Mouse (Mus musculus) neural tube, embryonic 10.5 days (tissue): ENCODE results near the gene 1700029I15Rik.

Experiments
- DNase-seq: peaks from one replicate; pipeline ENCODE4 v3.0.0-alpha.2; 2017; ENCODE audit warnings: low spot score; ENCODE audit errors: extremely low spot score

Gene 1700029I15Rik

DNA sequence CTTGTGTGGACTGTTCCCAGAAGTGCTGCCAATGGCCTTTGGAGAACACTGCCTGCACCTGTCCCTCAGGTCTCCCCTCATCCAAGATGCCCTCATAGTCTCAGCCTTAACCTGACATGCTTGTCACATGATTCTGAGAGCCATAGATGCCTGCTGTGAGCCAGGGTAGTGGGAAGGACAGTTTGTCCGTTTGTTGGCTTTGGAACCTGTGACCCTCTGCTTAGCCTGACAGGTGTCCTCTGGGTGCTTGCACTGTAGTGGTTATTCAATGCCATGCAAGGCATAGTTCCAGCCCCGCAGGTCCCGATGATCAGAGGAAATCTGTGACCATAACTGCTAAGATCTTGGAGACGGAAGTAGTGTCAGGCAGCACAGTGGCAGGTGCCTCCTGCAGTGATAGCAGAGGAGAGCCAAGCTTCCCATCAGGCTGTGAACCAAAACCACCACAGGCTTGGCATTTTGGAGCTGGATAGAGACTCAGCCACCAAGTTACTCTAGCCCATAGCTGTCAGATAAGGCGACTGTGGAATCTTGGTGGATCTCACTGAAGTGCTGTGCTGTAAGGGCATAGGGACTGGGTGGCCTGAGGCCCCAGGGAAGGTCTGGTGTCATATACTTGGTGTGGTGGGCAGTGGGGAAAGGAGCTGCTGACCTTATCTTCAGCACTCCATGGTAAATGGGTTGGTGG lies at the start of gene 1700029I15Rik:
Gene 1700029I15Rik (plus strand): TSS at position 638 of the 688 bp plus-strand sequence.
- no peak for DNase-seq

DNA sequence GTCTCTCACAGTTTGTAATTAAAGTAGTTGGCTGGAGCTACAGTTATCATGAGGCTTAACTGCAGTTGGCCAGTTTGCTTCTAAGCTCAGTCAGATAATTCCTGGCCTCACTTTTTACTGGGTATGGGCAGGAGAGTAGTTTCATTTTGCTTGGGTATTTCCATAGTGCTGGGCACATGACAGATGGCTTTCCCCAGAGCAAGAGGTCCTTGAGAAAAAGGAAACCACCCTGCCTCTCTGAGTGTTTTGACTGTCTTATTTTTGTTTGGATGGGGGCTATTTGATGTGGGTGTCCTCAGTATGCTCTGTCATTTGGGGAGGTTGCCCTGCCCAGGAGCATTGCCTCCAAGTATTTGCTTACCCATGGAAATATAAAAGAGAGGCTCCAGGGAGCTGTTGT lies 39.9 kb upstream of the 1700029I15Rik start:
- DNase-seq: no peak

DNA sequence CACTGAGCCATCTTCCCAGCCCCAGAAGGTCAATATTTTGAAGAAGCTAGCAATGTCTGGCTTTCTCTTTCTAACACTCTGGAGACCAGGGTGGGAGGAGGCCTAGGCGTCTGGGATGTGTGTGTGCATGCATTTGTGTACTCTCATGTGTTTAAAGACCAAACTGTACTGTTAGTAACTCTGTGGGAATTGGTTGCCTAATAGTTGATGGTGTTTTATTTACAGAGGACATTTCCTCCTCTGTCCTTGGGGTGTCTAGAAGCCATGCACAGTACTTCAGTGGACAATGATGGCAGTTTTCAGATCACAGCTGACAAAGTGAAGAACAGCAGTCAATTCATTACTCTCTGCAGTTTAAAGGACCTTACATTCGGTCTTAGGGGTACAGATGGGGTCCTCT lies 35.1 kb upstream of the 1700029I15Rik start:
- no peak for DNase-seq

DNA sequence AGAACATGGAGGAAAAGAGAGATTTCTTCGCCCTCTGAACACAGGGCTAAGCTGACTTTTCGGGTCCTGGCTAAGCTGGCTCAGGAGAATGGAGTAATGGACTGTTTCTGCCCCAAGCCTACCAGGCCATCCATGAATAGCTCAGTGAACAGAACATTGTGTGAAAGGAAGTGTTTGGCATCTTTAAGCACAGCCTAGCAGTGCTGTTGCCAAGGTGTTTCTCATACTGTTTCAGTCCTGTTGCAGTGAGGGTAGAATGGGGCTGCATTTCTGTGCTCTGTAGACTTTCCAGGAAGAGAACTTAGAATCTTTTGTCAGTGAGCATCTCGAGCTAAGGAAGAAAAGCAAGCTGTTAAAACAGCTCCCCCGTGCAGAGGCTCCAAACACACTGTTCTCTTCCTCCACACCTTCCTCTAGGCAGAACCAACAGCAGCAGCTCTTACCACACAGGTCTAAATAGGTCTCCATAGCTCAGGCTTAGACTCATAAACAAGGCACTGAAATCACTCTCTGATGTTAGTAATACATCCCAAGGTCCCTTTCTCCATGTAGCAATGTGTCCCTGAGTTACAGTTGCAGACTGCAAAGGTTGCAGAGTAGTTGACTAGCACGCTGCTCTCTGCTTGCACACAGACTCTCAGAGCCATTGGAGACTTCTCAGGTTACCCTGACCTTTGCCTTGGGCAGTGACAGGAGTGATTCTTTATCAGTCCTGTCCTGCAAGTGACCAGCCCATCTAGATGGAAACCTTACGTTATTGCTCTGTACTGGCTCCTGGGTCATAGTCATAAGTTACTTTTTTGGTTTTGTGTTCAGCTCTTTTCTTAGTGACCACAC lies 32.5 kb upstream of the 1700029I15Rik start:
- no peak for DNase-seq

DNA sequence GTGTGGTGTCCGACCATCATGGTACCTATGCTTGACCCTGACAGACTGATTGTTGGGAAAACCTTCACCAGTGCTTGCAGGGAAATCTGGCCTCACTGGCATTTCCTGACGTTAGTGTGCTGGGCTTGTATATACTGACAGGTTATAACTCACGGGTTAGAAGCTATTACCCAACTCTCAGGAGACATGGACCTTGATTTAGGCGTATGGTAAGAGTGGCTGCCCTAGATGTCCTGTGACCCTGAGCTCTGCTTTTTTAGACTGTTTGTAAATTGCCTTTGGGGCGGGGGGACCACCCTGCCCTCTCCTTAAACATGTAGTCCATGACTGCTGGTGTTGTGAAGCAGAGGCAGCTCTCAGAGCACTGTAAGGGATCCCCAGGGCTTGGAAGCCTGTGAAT lies 31.7 kb upstream of the 1700029I15Rik start:
- DNase-seq: no peak

DNA sequence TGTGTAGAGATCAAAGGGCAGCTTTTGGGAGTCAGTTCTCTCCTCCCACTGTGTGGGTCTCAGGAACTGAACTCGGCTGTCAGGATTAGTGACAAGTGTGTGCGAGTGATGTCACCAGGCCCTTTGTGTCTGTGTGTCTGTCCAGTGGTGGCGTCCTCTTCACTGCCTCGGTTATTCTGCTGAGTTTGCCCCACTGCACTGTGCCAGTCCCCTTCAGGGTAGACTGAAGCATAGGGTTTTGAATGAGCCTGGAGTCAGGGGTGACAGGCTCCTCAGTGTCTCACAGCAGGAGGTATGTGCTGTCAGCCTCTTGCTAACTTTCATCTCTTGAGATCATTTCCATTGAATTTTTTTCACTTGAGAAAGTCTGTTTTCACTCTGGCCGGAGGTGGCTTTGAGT lies 28.9 kb upstream of the 1700029I15Rik start:
- DNase-seq: no peak

DNA sequence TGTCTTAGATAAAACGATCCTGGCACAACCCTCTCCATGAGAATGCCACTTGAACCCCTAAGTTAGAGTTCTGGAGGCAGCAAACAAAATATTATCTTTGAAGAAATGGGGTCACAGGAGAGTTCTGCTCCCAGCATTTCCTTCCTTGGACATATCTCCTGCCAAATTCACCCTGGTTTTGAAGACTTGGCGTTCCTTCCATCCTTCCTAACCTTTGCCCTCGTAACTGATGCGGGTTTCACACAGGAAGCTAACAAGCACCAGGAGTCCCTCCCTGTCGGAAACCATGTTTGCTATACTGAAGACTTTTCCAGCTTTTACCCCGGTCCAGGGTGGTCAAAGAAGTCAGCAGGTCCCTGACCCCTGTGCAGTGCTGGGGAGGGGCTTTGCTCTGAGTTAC lies 28.1 kb upstream of the 1700029I15Rik start:
- no peak for DNase-seq

DNA sequence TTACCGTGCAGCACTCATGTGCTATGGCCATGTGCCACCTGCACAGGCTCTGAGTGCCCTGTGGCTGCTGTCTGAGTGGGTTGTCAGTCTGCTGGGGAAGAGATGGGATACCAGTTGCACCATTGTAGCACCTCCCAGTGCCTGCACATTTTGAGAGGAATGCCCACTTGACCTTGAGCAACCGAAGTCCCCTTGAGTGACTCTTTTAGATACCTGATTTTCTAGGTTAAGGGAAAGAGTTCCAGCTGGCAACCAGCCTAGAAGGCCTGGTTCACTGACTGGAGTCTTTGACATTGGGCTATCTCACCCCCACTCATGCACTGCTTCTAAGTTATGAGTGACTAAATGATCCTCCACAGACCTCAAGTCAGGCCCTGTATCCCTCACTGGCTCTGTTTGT lies 23.0 kb upstream of the 1700029I15Rik start:
- no peak for DNase-seq

DNA sequence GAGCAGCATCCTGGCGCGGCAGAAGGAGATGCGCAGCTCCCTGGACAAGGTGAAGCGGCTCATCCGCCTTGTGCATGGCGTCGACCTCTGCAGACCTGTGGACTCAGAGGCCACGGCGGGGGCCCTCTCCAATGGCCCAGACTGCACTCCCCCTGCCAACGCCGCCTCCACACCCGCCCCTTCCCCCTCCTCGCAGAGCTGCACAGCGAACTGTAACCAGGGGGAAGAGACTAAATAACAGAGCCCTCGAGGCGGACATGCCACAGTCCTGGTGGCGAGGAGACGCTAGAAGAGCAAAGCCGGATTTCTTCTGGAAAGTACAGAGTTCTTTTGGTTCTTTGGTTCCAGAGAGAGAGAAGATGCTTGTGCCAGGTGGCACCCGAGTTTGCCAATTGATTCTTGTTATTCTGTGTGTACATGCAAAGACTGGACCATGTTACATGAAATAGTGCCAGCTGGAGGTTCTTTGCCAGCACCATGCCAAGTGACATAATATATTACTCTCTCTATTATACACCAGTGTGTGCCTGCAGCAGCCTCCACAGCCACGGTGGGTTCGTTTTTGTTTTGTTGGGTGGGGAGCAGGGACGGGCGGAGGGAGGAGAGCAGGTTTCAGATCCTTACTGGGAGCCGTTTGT lies 22.0 kb upstream of the 1700029I15Rik start:
- DNase-seq: no peak

DNA sequence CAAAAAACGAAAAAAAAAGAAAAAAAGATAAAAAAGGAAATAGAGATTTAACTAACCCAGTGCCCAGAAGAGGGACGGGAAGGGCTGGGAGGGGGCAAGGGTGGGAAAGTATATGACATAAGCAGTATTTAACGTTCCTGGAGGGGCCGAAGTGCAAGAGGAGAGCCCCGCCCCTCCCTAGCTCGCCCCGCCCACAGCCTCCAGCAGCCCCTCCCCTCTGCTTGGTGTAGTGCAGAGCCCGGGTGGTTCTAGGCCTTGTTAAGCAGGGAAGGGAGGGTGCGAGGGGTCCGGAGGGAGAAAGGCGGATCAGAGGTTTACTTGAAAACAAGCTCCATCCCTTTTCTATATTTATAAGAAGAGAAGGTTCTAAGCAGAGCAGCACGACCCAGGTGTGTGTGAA lies 21.4 kb upstream of the 1700029I15Rik start:
- DNase-seq: no peak

DNA sequence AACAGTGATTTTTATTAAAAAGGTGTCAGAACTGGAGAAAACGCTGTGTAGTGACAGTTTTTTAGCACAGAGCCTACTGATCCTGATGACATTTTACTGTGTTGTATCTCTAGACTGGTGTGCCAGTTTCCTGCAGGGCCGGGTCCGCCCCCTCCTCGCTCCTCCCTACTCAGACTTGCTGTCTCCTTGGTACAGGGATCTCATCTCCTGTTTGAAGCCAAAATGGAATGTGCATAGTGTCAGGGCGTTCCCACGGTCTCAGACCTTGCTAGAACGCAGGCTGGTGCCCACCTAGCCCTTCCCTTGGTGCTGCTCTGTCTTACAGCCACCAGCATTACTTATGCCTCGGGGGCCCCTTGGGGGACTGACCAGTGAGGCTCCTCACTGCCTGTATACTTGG lies 20.5 kb upstream of the 1700029I15Rik start:
- no peak for DNase-seq

DNA sequence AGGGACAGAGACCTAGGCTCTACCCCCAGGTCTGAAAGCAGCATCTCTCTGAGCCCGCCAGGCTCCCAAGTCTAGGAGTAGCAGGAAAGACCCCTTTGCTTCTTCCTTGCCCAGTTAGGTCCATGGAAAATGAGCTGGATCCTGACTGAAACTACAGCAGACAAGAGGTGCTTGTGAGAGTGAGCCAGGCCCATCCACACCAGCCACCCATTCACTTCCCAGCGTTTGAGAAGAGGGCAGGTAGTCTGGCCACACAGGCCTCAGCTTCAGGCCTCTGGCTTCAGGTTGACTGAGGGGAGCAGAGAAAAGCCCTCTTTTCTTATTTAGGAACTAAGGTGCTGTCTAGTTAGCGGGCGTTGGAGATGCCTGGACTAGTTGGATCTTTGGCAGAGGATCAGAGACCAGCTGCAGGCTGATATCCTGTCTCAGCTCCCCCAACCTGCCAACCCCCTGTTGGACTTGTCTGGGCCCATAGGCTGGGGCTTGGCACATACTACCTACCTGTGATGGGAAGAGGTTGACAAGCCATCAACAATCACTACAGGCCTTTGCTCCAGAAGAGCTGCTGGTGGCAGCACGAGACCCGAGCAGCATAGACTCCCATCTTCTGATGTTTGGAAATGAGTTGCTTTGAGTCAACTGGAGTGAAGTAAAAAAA lies 19.6 kb upstream of the 1700029I15Rik start:
- DNase-seq: no peak

DNA sequence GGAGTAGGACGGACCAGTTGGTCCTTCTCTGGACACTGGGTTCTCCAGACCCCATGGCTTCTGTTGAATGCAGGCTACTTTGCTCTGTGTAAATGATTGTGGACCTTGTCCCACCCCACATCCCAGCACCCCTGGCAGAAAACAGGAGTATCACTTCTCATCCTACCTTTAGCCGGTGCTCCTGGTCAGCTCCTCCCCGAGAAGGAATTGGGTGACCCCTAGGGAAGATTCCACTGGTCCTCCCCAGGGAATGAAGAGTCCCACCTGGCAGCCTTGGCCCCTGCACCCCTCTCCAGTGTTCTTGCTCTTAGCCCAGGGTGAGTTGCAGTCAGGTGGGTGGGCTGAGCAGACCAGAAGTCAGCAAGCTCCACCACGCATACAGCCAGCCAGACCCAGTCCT lies 18.3 kb upstream of the 1700029I15Rik start:
- DNase-seq: no peak

DNA sequence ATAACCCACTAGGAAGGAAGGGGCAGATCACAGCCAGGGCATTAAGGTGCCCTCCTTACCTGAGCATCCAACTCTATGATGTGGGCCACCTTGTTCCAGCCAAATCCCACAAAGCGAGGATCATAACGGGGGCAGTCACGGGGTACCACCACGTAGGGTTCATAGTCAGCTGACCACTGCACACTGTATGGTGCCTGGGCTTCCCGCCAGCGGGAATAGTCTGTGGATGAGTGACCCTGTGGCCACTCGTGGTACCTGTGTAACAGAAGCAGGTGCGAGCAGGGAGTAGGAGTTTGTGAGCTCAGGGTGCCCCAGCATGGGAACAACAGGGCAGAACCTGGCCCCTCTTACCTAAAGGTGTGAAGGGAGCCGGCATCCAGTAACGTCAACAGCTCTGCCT lies 16.8 kb upstream of the 1700029I15Rik start:
- DNase-seq: no peak

DNA sequence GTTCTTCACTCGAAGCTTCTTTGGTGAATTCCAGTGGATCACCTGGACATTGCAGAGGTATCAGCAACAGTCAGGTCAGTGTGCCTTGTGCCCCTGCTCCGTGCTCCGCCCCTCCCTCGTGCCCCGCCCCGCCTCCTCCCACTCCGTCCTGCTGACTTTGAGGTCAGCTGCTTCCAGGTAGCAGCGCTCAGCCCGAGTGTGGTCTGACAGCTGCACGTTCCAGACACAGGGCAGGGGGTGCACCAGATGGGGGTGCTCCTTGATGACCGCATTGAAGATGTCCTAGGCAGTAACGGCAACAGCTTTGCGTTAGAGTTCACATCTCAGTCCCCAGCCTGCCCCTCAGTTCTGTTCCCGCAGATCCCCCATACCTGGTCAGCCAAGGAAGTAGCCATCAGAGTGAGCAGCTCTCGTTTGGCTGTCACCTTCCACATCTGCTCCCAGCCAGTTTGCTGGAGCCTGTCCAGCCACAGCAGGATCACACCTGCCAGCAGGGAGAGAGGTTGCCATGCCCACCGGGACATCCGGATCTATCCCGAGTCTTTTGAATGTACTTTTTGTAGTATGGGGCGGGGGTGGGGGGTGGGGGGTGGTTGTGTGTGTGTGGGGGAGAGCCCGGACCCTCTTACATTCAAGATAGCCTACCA lies 14.8 kb upstream of the 1700029I15Rik start:
- no peak for DNase-seq

DNA sequence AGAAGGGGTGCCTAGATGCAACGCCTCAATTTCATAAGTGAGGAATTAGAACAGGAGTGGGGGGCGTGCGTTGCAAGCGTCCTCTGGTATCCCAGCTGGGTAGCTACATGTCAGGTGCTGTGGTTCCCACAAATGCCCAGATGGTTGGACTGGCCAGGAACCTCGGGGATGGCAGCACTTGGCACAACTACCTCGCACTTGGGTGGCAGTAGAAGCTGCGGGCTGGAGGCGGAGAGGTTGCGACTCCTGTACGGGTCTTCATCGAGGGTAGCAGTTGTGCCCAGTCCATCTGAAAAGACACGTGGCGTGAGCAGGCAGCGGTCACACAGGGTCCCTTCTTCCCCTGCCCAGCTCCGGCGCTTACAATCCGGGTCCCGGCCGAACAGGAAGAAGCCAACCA lies 12.0 kb upstream of the 1700029I15Rik start:
- DNase-seq: no peak

DNA sequence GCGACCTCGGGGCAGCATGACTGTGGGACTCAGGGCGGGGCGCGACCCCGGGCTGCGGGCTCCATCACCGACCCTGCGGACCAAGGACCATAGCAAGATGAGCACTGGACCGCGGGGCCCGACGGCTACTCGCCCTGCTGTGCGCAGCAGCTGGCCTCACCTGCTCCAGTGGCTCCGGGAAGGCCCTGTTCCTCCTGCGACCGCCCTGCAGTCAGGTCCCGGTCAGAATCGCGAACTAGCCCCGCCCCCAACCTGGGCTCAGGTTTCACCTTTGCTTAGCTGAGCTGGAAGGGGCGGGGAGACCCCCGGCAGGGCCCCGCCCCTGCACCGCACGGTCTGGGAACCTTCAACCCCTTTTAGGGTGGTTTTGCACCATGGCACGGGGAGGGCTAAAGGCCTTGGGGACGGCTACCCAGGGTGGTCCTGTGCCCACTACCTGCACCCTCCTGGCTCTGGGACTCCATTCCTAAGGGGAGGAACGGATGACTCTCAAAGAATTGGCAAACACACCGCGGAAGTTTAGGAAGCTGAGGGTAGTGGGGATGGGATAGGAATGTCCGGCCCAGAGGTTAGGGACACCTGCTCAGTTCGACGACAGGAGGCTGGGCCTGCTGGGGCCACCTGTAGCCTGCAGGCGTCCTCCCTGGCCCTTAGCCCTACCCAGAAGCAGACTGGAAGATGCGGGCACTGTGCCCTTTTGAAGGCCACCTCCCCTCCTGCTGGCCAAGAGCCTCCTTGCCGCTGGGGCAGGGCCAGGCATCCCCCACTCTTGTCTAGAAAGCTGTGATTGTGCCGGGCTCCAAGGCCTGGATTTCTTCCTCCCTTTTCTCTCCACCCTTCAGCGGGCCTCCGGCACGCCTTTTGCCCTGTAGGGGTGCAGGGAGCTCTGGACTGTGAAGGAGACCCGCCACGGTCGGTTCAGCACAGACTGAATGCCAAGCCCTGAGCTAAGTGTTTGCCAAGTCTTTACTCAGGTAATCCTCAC lies 11.2 kb upstream of the 1700029I15Rik start:
- DNase-seq: peak; percentile 69

DNA sequence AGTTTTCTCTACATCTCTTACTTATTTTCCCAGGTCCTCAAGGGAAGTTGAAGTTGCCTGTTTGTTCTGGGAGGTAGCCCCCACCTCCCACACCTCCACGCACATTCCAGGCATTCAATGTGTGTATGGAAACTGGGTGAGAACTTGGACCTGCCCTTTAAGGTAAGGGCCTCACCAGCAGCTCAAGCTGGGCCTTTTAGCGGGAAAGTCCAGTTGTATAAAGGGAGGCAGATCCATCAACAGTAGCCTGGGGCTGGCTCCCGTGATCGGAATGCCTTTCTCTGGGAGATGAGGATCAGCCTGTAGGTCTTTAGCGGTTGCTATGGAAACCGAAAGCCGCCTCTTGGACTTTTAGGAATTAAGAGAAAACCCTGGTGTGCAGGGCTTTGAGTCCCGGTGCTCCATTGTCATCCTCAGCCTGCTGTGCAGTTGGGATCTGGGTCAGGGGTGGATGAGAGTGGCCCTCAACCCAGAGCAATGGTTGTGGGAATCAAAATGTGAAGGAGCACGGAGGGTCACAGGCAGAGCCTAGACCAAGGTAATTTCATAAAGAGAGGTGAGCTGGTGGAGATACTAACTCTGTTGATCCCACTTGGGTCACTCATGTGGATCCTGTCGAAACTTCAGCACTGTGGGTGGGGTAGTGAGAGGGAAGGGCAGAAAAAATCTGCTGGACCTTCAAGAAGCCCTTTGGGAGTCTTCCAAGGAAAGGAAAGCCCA lies 10.2 kb upstream of the 1700029I15Rik start:
- peak; percentile 44 for DNase-seq

DNA sequence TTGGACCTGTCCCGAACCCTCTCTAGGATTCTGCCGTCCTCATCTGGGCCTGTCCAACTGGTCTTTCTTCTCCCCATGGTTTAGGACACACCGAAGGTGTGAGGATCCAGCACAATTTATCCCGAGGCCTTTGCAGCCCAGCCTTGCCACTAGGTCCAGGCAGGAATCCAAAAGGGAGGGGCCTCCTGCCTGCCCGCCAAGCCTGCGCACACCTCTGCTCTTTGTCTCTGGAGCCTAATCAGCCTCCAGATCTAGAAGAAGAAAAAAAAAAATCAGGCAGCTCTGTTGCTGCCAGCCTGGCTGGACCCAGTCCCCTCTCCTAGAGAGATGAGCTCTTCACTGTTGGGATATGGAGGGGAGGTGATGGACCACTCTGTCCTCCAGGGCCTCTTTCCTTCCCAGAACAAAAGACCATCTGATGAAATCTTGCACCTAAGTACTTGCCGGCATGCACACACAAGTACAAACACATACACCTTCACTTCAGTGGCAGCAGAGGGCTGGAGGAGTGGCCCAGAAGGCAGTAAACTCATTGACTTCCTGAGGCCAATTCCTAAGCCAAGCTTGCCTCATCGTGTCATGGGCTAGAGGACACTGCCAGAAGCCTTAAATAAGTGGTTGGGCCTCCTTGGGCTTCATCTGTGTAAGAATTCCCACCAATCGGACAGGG lies 9.4 kb upstream of the 1700029I15Rik start:
- no peak for DNase-seq
